Mouse (Mus musculus) hindbrain, embryonic 15.5 days (tissue): ENCODE measurements around the gene Ddx3x. TPM values are rescaled to one million over a fixed set of nuclear protein-coding genes. Genes with fewer than 3 reads are reported as not detected.
"Not testable (repeated sequence)": the region's sequence is repeated elsewhere in the genome, so short reads cannot be mapped to it uniquely, and the experiment has no call there.

Source experiments
- ATAC-seq: fragments of 200-750 bp; cut with Nextera tagmentation; 2 replicates; pipeline ENCODE4 v1.8.0; 2017; ENCODE audit warnings: low read depth, moderate number of reproducible peaks, moderate TSS enrichment; ENCODE audit not compliant: low FRiP score
- H3K27ac ChIP-seq: fragments of 300-500 bp; sonication (generic); replicated peaks from 2 replicates; pipeline ENCODE4 v1.5.1; 2015; ENCODE audit warnings: mild to moderate bottlenecking, inconsistent platforms
- H3K27me3 ChIP-seq: fragments of 300-500 bp; sonication (generic); 2 replicates; pipeline ENCODE4 v1.6.1; 2015; ENCODE audit warnings: control low read depth, inconsistent platforms
- H3K36me3 ChIP-seq: fragments of 300-500 bp; sonication (generic); 2 replicates; pipeline ENCODE4 v1.6.1; 2015; ENCODE audit warnings: control low read depth, inconsistent platforms
- H3K4me1 ChIP-seq: fragments of 300-500 bp; sonication (generic); replicated peaks from 2 replicates; pipeline ENCODE4 v1.6.1; 2015; ENCODE audit warnings: control low read depth, inconsistent platforms
- H3K4me2 ChIP-seq: fragments of 300-500 bp; sonication (generic); 2 replicates; pipeline ENCODE4 v1.6.1; 2015; ENCODE audit warnings: moderate library complexity, mild to moderate bottlenecking, inconsistent platforms
- H3K4me3 ChIP-seq: fragments of 300-500 bp; sonication (generic); 2 replicates; pipeline ENCODE4 v1.5.1; 2015; ENCODE audit warnings: mild to moderate bottlenecking, inconsistent platforms
- H3K9ac ChIP-seq: fragments of 300-500 bp; sonication (generic); 2 replicates; pipeline ENCODE4 v1.6.1; 2015; ENCODE audit warnings: inconsistent platforms
- H3K9me3 ChIP-seq: fragments of 300-500 bp; sonication (generic); 2 replicates; pipeline ENCODE4 v1.6.1; 2016; ENCODE audit warnings: control low read depth, inconsistent platforms
- WGBS: fragments of 180-500 bp; shearing (Covaris S2); methylation state at CpG from one replicate; pipeline ENCODE4 v1.1.7; 2015; 5-methylcytosine and 5-hydroxymethylcytosine counted together
- polyA plus RNA-seq: library from polyadenylated mRNA; unstranded; fragments of >200 nt; fragmentation: Nextera tagmentation; extraction: Ambion mirVana; gene quantifications from 2 replicates; pipeline ENCODE4 v1.2.1, GENCODE M21; 2015

The Ddx3x gene
- polyA plus RNA-seq, result 95.5 and 96.6 TPM in 2 replicates

- Histone ChIP-seq H3K27me3 (no peaks in the 10 kb centered on the region), H3K4me3 (peak within 1 kb of the TSS; percentile 93), H3K4me1 (peaks cover 32% of the 10 kb centered on the region), H3K36me3 (peaks cover 4% of the 10 kb centered on the region), H3K27ac (peak within 1 kb of the TSS; percentile 98), H3K9me3 (no peaks in the 10 kb centered on the region), H3K9ac (peak within 1 kb of the TSS; percentile 99), H3K4me2 (peak within 1 kb of the TSS; percentile 63)
- WGBS, result under 1% methylated on average over 57 of the region's 57 CpGs
- peak; percentile 94 for ATAC-seq
Measured at GRCm38 (mm10) chrX:13280409-13281328, at the start of gene Ddx3x. Ddx3x (plus strand) TSS chrX:13280970.

- 33% methylated on average over 9 of the region's 9 CpGs for WGBS
- no peak for ATAC-seq
Measured at GRCm38 (mm10) chrX:13231243-13231642, 49.5 kb upstream of the Ddx3x start.

GRCm38 (mm10) chrX:13232834-13233233 is 47.9 kb upstream of the Ddx3x start:
- H3K9ac ChIP-seq, H3K4me3 ChIP-seq, H3K36me3 ChIP-seq, H3K4me2 ChIP-seq, H3K27me3 ChIP-seq, H3K27ac ChIP-seq, ATAC-seq, H3K4me1 ChIP-seq, H3K9me3 ChIP-seq: not testable (repeated sequence)
- 88% methylated on average over 1 of the region's 1 CpGs for WGBS

More at GRCm38 (mm10) chrX:13231243-13231642, 49.5 kb upstream of the Ddx3x start:
- H3K4me2 ChIP-seq, result peak overlapping the region; percentile 47
- H3K27ac ChIP-seq, result peak overlapping the region; percentile 90
- H3K9ac ChIP-seq, result peak overlapping the region; percentile 44; the same call in 1 of the 2 replicates
- no peaks in the 10 kb centered on the region for H3K9me3 ChIP-seq
- H3K27me3 ChIP-seq, result 0 out of 2 replicates have a peak, but pooled peaks cover 2% of the 10 kb centered on the region
- H3K36me3 ChIP-seq, result no peaks in the 10 kb centered on the region
- peak overlapping the region; percentile 23; the same call in 1 of the 2 replicates for H3K4me3 ChIP-seq
- peaks cover 4% of the 10 kb centered on the region; the same call in 1 of the 2 replicates for H3K4me1 ChIP-seq

- no peak overlapping the region for H3K27ac ChIP-seq
- H3K27me3 ChIP-seq, result 0 out of 2 replicates have a peak, but pooled peaks cover 2% of the 10 kb centered on the region
- no peaks in the 10 kb centered on the region for H3K36me3 ChIP-seq
- no peak for ATAC-seq
- peaks cover 4% of the 10 kb centered on the region; the same call in 1 of the 2 replicates for H3K4me1 ChIP-seq
- H3K9ac ChIP-seq, result no peak overlapping the region
- H3K4me2 ChIP-seq, result no peak overlapping the region
- no peaks in the 10 kb centered on the region for H3K9me3 ChIP-seq
- H3K4me3 ChIP-seq, result no peak overlapping the region
- WGBS, result 74% methylated on average over 2 of the region's 2 CpGs
Measured at GRCm38 (mm10) chrX:13233631-13234030, 47.1 kb upstream of the Ddx3x start.

- Histone ChIP-seq H3K27me3 (0 out of 2 replicates have a peak, but pooled peaks cover 6% of the 10 kb centered on the region), H3K9ac (no peak overlapping the region), H3K4me3 (no peak overlapping the region), H3K9me3 (no peaks in the 10 kb centered on the region), H3K4me2 (no peak overlapping the region), H3K36me3 (no peaks in the 10 kb centered on the region), H3K4me1 (peaks cover 4% of the 10 kb centered on the region; the same call in 1 of the 2 replicates), H3K27ac (no peak overlapping the region)
- ATAC-seq, result no peak
- WGBS, result 62% methylated on average over 4 of the region's 4 CpGs
Measured at GRCm38 (mm10) chrX:13234709-13235108, 46.1 kb upstream of the Ddx3x start.

- Histone ChIP-seq H3K27me3 (0 out of 2 replicates have a peak, but pooled peaks cover 6% of the 10 kb centered on the region), H3K4me1 (peaks cover 7% of the 10 kb centered on the region), H3K36me3 (no peaks in the 10 kb centered on the region), H3K9me3 (no peaks in the 10 kb centered on the region), H3K4me2 (no peak overlapping the region), H3K9ac (no peak overlapping the region), H3K4me3 (no peak overlapping the region), H3K27ac (peak overlapping the region; percentile 64; the same call in 1 of the 2 replicates)
- WGBS, result 24% methylated on average over 2 of the region's 2 CpGs
- peak; percentile 59 for ATAC-seq
Measured at GRCm38 (mm10) chrX:13236100-13236568, 44.6 kb upstream of the Ddx3x start.

- peaks cover 10% of the 10 kb centered on the region for H3K4me1 ChIP-seq
- no peaks in the 10 kb centered on the region for H3K36me3 ChIP-seq
- no peak overlapping the region for H3K9ac ChIP-seq
- WGBS, result 93% methylated on average over 6 of the region's 6 CpGs
- no peak overlapping the region for H3K4me2 ChIP-seq
- H3K27me3 ChIP-seq, result 0 out of 2 replicates have a peak, but pooled peaks cover 4% of the 10 kb centered on the region
- H3K4me3 ChIP-seq, result no peak overlapping the region
- H3K9me3 ChIP-seq, result no peaks in the 10 kb centered on the region
- H3K27ac ChIP-seq, result no peak overlapping the region
- ATAC-seq, result no peak
Measured at GRCm38 (mm10) chrX:13239455-13239854, 41.3 kb upstream of the Ddx3x start.

- H3K27me3 ChIP-seq, result 0 out of 2 replicates have a peak, but pooled peaks cover 4% of the 10 kb centered on the region
- ATAC-seq, result no peak
- H3K9ac ChIP-seq, result peak overlapping the region; percentile 57; the same call in 1 of the 2 replicates
- WGBS, result 19% methylated on average over 11 of the region's 11 CpGs
- H3K4me2 ChIP-seq, result peak overlapping the region; percentile 61
- H3K4me1 ChIP-seq, result peaks cover 10% of the 10 kb centered on the region
- H3K27ac ChIP-seq, result peak overlapping the region; percentile 97
- no peaks in the 10 kb centered on the region for H3K9me3 ChIP-seq
- peak overlapping the region; percentile 35 for H3K4me3 ChIP-seq
- H3K36me3 ChIP-seq, result no peaks in the 10 kb centered on the region
Measured at GRCm38 (mm10) chrX:13240646-13241425, 39.9 kb upstream of the Ddx3x start.

- peak overlapping the region; percentile 97 for H3K27ac ChIP-seq
- WGBS, result 12% methylated on average over 21 of the region's 21 CpGs
- peak; percentile 40; the same call in 1 of the 2 replicates for ATAC-seq
- H3K4me3 ChIP-seq, result peak overlapping the region; percentile 35
- H3K27me3 ChIP-seq, result 0 out of 2 replicates have a peak, but pooled peaks cover 9% of the 10 kb centered on the region
- H3K4me1 ChIP-seq, result peaks cover 10% of the 10 kb centered on the region
- peak overlapping the region; percentile 61 for H3K4me2 ChIP-seq
- H3K9me3 ChIP-seq, result no peaks in the 10 kb centered on the region
- no peaks in the 10 kb centered on the region for H3K36me3 ChIP-seq
- peak overlapping the region; percentile 57 for H3K9ac ChIP-seq
Measured at GRCm38 (mm10) chrX:13241426-13242319, 39.1 kb upstream of the Ddx3x start.

- peak; percentile 96 for ATAC-seq
- peak overlapping the region; percentile 57 for H3K9ac ChIP-seq
- 13% methylated on average over 24 of the region's 24 CpGs for WGBS
Measured at GRCm38 (mm10) chrX:13242320-13243096, 38.3 kb upstream of the Ddx3x start.

More at GRCm38 (mm10) chrX:13242320-13243096, 38.3 kb upstream of the Ddx3x start:
- peaks cover 10% of the 10 kb centered on the region for H3K4me1 ChIP-seq
- 0 out of 2 replicates have a peak, but pooled peaks cover 12% of the 10 kb centered on the region for H3K27me3 ChIP-seq
- H3K4me3 ChIP-seq, result peak overlapping the region; percentile 35
- H3K9me3 ChIP-seq, result no peaks in the 10 kb centered on the region
- no peaks in the 10 kb centered on the region for H3K36me3 ChIP-seq
- H3K27ac ChIP-seq, result peak overlapping the region; percentile 97
- H3K4me2 ChIP-seq, result peak overlapping the region; percentile 61
